Mouse (Mus musculus) midbrain, postnatal 0 days (tissue): ENCODE measurements around the gene Irf2bp2. TPM values are rescaled to one million over a fixed set of nuclear protein-coding genes. Genes with fewer than 3 reads are reported as not detected.

Experiments used
- ATAC-seq: fragments of 200-750 bp; cut with Nextera tagmentation; 2 replicates; pipeline ENCODE4 v1.8.0; 2017; ENCODE audit warnings: moderate number of reproducible peaks, mild to moderate bottlenecking, moderate TSS enrichment, moderate library complexity; ENCODE audit not compliant: low FRiP score
- DNase-seq: peaks from one replicate; pipeline ENCODE4 v3.0.0-alpha.2; 2015; ENCODE audit warnings: low spot score
- H3K27ac ChIP-seq: fragments of 300-500 bp; sonication (generic); 2 replicates; pipeline ENCODE4 v1.5.1; 2014; ENCODE audit warnings: low read depth, mild to moderate bottlenecking, low read length, mixed read lengths
- H3K27me3 ChIP-seq: fragments of 300-500 bp; sonication (generic); 2 replicates; pipeline ENCODE4 v1.6.1; 2014; ENCODE audit warnings: low read length, control low read depth, mixed read lengths; ENCODE audit not compliant: insufficient read depth
- H3K36me3 ChIP-seq: fragments of 300-500 bp; sonication (generic); 2 replicates; pipeline ENCODE4 v1.6.1; 2014; ENCODE audit warnings: low read length, control low read depth, mixed read lengths; ENCODE audit not compliant: insufficient read depth
- H3K4me1 ChIP-seq: fragments of 300-500 bp; sonication (generic); 2 replicates; pipeline ENCODE4 v1.6.1; 2014; ENCODE audit warnings: mild to moderate bottlenecking, control low read depth, antibody characterized with exemption, low read length, mixed read lengths; ENCODE audit not compliant: insufficient read depth
- H3K4me2 ChIP-seq: fragments of 300-500 bp; sonication (generic); 2 replicates; pipeline ENCODE4 v1.6.1; 2014; ENCODE audit warnings: low read depth, mild to moderate bottlenecking, low read length, mixed read lengths; ENCODE audit not compliant: poor library complexity, severe bottlenecking
- H3K4me3 ChIP-seq: fragments of 300-500 bp; sonication (generic); 2 replicates; pipeline ENCODE4 v1.5.1; 2014; ENCODE audit warnings: low read depth, mild to moderate bottlenecking, low read length, moderate library complexity
- H3K9ac ChIP-seq: fragments of 300-500 bp; sonication (generic); replicated peaks from 2 replicates; pipeline ENCODE4 v1.6.1; 2014; ENCODE audit warnings: mild to moderate bottlenecking, low read length, moderate library complexity, mixed read lengths; ENCODE audit not compliant: poor library complexity, severe bottlenecking
- H3K9me3 ChIP-seq: fragments of 300-500 bp; sonication (generic); 2 replicates; pipeline ENCODE4 v1.6.1; 2016; ENCODE audit warnings: low read length, control low read depth
- CTCF ChIP-seq: IDR thresholded peaks from 2 replicates; pipeline ENCODE4 v1.5.1; 2016; ENCODE audit warnings: antibody characterized with exemption, mild to moderate bottlenecking
- WGBS: fragments of 180-500 bp; shearing (Covaris S2); extraction: QIAGEN DNeasy Blood & Tissue Kit; methylation state at CpG from one replicate; pipeline ENCODE4 v1.1.7; 2014; 5-methylcytosine and 5-hydroxymethylcytosine counted together
- polyA plus RNA-seq: library from polyadenylated mRNA; unstranded; fragments of >200 nt; fragmentation: Nextera tagmentation; extraction: Ambion mirVana; gene quantifications from 2 replicates; pipeline ENCODE4 v1.2.1, GENCODE M21; 2015
- total RNA-seq: library from RNA; depleted of rRNA; stranded (reverse); fragments of >200 nt; gene quantifications from 2 replicates; pipeline ENCODE4 v1.2.3, GENCODE M21; 2014

The Irf2bp2 gene
- total and polyA plus RNA-seq, 2 experiments from 2014 or later = 9.2 to 88.2 TPM

DNA sequence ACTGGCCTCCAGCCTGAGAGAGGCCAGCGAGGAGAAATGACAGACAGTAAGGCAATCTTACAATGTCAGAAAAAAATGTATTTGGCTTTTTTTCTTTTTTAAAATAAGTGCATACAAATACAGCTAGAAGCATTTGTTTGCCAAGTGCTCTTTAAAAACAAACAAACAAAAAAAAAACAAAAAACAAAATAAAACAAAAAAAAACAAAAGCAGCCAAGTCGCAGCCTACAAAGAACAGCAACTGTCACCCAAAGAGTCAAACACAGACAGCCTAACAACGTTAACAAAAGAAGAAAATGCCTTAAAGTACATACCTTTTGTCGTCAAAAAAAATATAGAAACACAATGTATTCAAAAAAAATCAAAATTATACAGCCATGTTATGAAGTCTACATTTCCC is 3.2 kb downstream of the Irf2bp2 start:
- Histone ChIP-seq H3K9ac (peak overlapping the region; percentile 98), H3K9me3 (no peaks in the 10 kb centered on the region), H3K27ac (no peak overlapping the region), H3K4me3 (peak overlapping the region; percentile 99), H3K27me3 (no peaks in the 10 kb centered on the region), H3K36me3 (peaks cover 9% of the 10 kb centered on the region; the same call in 1 of the 2 replicates), H3K4me1 (peaks cover 18% of the 10 kb centered on the region), H3K4me2 (peak overlapping the region; percentile 96)
- DNase-seq (no peak), ATAC-seq (no peak)
- no peak for TF ChIP-seq CTCF
- 9% methylated on average over 4 of the region's 4 CpGs for WGBS

DNA sequence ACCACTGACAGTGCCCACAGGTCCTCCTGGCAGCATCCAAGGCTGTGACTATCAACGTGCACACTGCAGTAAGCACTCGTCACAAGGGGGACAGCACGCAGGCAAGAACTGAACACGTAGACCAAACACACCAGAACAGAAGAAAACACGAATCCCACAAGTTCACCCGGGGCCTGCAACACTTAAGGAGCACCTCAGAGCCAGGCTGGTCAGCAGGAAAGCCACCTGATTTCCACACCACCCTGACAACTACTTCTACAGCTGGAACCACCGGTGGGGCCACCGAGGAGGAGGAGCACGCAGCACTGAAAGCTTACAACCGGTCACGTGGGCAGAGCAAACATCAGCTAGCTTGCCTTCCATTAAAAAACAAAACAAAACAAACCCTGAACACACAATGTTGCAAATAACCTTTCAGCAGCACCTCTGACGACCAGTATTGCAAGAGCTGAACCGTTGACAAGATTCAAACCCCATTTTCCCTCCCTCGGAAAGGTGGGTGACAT is 3.7 kb downstream of the Irf2bp2 start:
- H3K27me3 ChIP-seq = no peaks in the 10 kb centered on the region
- H3K4me1 ChIP-seq = peaks cover 15% of the 10 kb centered on the region
- H3K36me3 ChIP-seq = peaks cover 9% of the 10 kb centered on the region; the same call in 1 of the 2 replicates
- peak overlapping the region; percentile 98 for H3K9ac ChIP-seq
- ATAC-seq = no peak
- no peak for DNase-seq
- WGBS = 5% methylated on average over 14 of the region's 14 CpGs
- H3K9me3 ChIP-seq = no peaks in the 10 kb centered on the region
- peak overlapping the region; percentile 99 for H3K4me3 ChIP-seq
- peak overlapping the region; percentile 96 for H3K4me2 ChIP-seq
- TF ChIP-seq CTCF = peak; percentile 19; the same call in 1 of the 2 replicates
- no peak overlapping the region for H3K27ac ChIP-seq

DNA sequence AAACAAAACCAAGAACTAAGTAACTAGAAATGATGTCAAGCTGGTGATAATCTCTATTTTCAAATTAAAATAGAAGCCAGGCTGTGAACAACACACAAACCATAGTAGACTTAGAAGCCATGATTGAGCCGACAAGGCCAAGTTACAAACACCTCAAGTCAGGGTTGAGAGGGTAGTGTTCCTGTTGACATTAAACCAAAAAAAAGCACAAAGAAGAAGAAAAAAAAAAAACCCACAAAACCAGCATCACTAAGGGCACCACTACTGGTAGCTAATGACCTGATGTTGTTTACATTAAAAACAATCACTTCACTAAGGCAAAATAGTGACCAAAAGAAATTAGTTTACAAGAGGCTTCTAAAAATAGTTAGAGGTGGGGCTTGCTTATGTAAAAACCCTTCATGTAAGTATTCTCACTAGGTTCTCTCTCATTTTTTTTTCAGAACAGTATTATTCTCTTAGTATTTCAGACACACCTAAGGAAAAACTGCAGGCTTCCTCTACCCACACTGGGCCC is 4.2 kb downstream of the Irf2bp2 start:
- 7% methylated on average over 1 of the region's 1 CpGs for WGBS
- no peaks in the 10 kb centered on the region for H3K27me3 ChIP-seq
- no peak overlapping the region for H3K27ac ChIP-seq
- no peaks in the 10 kb centered on the region for H3K9me3 ChIP-seq
- peaks cover 9% of the 10 kb centered on the region; the same call in 1 of the 2 replicates for H3K36me3 ChIP-seq
- H3K4me2 ChIP-seq = peak overlapping the region; percentile 96
- H3K9ac ChIP-seq = peak overlapping the region; percentile 98
- DNase-seq = no peak
- no peak for TF ChIP-seq CTCF
- H3K4me1 ChIP-seq = peaks cover 13% of the 10 kb centered on the region
- H3K4me3 ChIP-seq = peak overlapping the region; percentile 99
- ATAC-seq = no peak

DNA sequence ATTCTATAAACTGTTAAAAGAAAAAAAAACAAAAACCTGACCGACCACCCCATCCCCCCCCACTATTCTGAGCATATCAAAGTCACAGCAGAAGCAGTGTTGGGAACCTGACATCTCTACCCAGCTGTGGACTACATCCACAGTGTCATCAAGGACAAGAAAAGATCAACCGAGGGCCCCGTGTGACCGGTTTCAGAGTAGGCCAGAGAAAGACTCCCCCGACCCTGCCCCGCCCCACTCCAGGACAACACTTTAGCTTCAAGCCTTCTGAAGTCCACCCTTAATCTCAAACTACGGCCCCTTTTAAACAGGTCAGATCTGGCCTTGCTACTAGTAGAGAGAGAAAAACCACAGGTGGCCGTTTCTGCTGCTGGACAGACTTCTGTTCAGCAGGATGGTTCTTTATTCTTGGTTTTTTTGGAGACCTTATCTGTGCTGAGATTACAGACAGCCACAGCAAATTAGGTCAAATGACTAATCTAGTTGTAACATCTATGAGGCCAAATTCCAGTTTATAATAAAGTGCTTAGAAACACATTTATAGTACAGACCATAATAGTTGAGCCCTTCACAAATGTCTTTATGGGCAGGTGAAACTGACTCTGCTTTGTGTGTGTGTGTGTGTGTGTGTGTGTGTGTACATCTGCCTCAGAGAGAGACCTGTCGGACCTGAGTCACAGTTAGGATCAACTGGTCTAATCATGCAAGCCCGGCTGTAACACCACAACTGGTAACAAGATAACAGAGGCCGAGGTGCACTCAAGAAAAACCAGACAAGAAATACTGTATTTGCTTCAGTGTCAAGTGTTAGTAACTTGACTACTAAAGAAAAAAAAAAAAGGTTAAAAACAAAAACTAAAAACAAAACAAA is 4.9 kb downstream of the Irf2bp2 start:
- DNase-seq = no peak

DNA sequence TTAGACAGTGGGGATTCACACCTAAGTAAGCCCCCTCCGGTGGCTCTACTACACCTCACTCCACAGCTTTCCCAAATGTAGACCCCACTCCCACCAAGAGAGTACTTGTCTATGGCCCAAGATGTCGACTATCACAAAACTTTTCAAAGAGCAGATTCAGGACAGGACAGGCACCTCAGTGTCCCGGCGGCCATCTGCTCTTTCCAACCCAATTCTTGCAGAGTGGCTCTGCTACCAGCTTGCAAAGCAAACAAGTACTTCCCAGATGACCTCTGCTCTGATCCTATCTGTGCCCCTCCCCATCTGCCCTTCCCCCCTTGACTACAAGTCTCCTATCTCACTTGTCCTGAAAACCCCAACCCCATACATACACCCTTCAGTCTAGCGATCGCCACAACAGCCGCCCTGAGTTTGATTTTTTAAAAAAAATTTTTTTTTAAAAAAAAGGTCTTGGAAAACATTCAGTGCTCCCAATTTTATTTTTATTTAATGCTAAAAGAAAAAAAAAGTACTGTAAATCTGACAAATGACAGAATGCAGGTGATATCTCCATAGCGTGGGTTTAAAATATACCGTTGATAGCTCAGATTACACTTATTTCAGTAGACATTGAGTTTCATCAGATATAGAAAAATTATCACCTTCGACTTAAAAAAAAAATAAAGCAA is 5.8 kb downstream of the Irf2bp2 start:
- peaks cover 9% of the 10 kb centered on the region; the same call in 1 of the 2 replicates for H3K36me3 ChIP-seq
- no peak overlapping the region for H3K27ac ChIP-seq
- 74% methylated on average over 10 of the region's 10 CpGs for WGBS
- no peaks in the 10 kb centered on the region for H3K9me3 ChIP-seq
- peak overlapping the region; percentile 99 for H3K4me3 ChIP-seq
- peak overlapping the region; percentile 96 for H3K4me2 ChIP-seq
- no peaks in the 10 kb centered on the region for H3K27me3 ChIP-seq
- ATAC-seq (no peak), DNase-seq (no peak)
- H3K4me1 ChIP-seq = peaks cover 17% of the 10 kb centered on the region
- no peak overlapping the region for H3K9ac ChIP-seq
- TF ChIP-seq CTCF = no peak

More for the DNA sequence above, 4.9 kb downstream of the Irf2bp2 start:
- no peak for ATAC-seq
- Histone ChIP-seq H3K4me1 (peaks cover 17% of the 10 kb centered on the region), H3K4me2 (peak overlapping the region; percentile 96), H3K9me3 (no peaks in the 10 kb centered on the region), H3K9ac (peak overlapping the region; percentile 98), H3K4me3 (peak overlapping the region; percentile 99), H3K36me3 (peaks cover 9% of the 10 kb centered on the region; the same call in 1 of the 2 replicates), H3K27ac (no peak overlapping the region), H3K27me3 (no peaks in the 10 kb centered on the region)
- 22% methylated on average over 11 of the region's 11 CpGs for WGBS
- TF ChIP-seq CTCF = no peak
